Mouse (Mus musculus): ENCODE results near the gene Gm8439. TPM values are rescaled to one million over a fixed set of nuclear protein-coding genes. Genes with fewer than 3 reads are reported as not detected.

The Gm8439 gene
- polyA plus RNA-seq, 1 experiment from 2014 or later: not detected

DNA sequence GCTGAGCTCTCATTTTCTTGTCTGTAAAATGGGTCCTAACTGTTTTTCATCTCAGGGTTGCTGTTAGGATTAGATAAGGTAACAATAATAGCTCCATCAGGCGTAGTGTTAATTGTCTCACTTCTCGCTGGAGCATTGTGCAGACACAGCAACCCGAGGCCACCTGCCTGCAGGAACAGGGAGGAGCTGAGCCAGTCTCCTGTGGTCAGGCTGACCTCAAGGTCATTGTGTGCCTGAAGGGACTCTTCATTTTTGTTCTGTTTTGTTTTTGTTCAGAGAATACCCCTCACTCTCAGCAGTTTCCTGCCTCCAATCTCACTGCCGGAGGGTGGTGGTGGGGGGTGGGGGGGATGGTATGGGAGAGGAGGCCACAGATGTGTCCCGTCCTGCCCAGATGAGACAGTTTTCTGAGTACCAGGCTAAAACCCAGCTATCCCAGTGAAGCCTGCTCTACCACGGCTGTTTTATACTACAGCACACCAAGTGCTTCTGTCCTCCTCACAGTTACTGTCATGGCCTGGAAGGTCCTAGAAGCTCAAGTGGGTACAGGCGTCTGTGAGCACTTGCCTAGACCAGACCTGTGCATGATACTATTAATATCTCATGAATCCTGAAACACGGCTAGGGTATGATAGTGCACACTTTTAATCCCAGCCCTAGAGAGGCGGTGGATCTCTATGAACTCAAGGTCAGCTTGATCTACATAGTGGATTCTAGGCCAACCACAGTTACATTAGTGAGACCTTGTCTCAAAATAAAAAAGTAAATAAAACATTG is 23.9 kb downstream of the Gm8439 start:
- H3K9ac ChIP-seq: no peak overlapping the region
- H3K4me1 ChIP-seq (ENCODE audit: insufficient read depth): no peaks in the 10 kb centered on the region
- ATAC-seq (ENCODE audit: insufficient read depth): no peak

DNA sequence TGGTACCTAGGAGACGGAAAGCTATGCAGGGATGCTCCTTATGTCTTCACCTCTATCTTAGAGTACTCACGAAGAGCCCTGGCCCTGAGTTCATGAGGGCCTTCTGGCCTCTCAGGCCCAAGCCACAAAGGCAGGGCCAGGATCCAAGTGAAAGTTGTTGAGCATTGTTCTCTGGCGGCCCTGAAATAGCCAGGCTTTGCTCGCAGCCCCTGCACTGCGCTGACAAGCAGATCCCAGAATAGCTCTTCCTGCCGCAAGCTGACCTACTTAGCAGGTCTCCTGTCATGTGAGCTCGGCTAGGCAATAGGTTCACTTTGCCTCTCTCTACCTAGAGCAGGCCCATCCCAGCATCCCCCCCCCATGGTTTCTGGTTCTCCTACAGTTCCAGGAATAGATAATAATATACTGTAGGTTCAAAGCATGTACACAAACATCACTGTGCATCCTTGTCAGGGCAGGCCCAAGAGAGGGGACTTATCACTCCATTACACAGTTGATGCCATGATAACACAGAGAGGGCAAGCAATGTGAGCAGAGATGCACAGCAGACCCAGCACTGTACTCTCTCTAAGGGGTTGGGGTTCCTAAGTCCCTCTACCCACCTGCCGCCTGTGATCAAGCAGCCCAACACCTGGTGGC is 25.3 kb downstream of the Gm8439 start:
- Histone ChIP-seq H3K36me3 (ENCODE audit: insufficient read depth) (no peaks in the 10 kb centered on the region), H3K9me3 (ENCODE audit: low read depth, low read length) (no peaks in the 10 kb centered on the region), H3K9ac (no peak overlapping the region), H3K27me3 (ENCODE audit: insufficient read depth, low read length) (no peaks in the 10 kb centered on the region), H3K27ac (ENCODE audit: low read depth) (peak overlapping the region; percentile 50; the same call in 1 of the 2 replicates), H3K4me2 (no peak overlapping the region), H3K4me3 (ENCODE audit: low read depth, low read length) (no peak overlapping the region), H3K4me1 (ENCODE audit: insufficient read depth) (no peaks in the 10 kb centered on the region)
- WGBS: 69% methylated on average over 8 of the region's 8 CpGs
- DNase-seq (peak; percentile 23), ATAC-seq (ENCODE audit: insufficient read depth) (no peak; the same call in 1 of the 2 replicates)
- TF ChIP-seq CTCF (IDR thresholded peaks at IDR 0.05; ENCODE audit: low read depth): no peak

More for the DNA sequence above, 23.9 kb downstream of the Gm8439 start:
- peak overlapping the region; percentile 30; the same call in 1 of the 2 replicates for H3K27ac ChIP-seq (ENCODE audit: low read depth)
- H3K27me3 ChIP-seq (ENCODE audit: insufficient read depth, low read length): no peaks in the 10 kb centered on the region
- H3K9me3 ChIP-seq (ENCODE audit: low read depth, low read length): no peaks in the 10 kb centered on the region
- 32% methylated on average over 9 of the region's 9 CpGs for WGBS
- TF ChIP-seq CTCF (IDR thresholded peaks at IDR 0.05; ENCODE audit: low read depth): no peak
- H3K4me2 ChIP-seq: no peak overlapping the region
- no peak overlapping the region for H3K4me3 ChIP-seq (ENCODE audit: low read depth, low read length)
- no peak for DNase-seq
- H3K36me3 ChIP-seq (ENCODE audit: insufficient read depth): no peaks in the 10 kb centered on the region

DNA sequence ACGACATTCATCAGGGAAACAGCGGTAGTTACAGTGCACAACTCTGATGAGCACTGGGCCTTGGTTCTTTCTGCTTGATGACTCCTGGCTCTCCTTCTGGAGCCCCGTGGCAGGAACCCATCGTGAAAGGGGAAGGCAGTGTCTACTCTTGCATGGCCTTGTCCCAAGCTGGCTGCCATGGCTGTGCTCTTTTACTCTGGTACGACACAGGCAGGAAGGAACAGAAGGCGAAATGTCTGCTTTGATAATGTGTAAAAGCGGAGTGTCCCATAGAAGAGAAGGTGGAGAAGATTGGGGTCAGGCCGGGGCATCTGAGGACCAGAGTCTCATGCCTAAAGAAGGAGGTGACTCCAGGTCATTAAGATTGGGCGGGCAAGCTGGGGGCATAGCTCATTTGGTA is 26.1 kb downstream of the Gm8439 start:
- Histone ChIP-seq H3K4me3 (ENCODE audit: low read depth, low read length) (no peak overlapping the region), H3K27ac (ENCODE audit: low read depth) (no peak overlapping the region), H3K9ac (no peak overlapping the region), H3K4me1 (ENCODE audit: insufficient read depth) (no peaks in the 10 kb centered on the region), H3K36me3 (ENCODE audit: insufficient read depth) (no peaks in the 10 kb centered on the region), H3K27me3 (ENCODE audit: insufficient read depth, low read length) (no peaks in the 10 kb centered on the region), H3K9me3 (ENCODE audit: low read depth, low read length) (no peaks in the 10 kb centered on the region), H3K4me2 (no peak overlapping the region)
- no peak for TF ChIP-seq CTCF (IDR thresholded peaks at IDR 0.05; ENCODE audit: low read depth)
- ATAC-seq (ENCODE audit: insufficient read depth): no peak
- WGBS: 74% methylated on average over 9 of the region's 9 CpGs
- no peak for DNase-seq

DNA sequence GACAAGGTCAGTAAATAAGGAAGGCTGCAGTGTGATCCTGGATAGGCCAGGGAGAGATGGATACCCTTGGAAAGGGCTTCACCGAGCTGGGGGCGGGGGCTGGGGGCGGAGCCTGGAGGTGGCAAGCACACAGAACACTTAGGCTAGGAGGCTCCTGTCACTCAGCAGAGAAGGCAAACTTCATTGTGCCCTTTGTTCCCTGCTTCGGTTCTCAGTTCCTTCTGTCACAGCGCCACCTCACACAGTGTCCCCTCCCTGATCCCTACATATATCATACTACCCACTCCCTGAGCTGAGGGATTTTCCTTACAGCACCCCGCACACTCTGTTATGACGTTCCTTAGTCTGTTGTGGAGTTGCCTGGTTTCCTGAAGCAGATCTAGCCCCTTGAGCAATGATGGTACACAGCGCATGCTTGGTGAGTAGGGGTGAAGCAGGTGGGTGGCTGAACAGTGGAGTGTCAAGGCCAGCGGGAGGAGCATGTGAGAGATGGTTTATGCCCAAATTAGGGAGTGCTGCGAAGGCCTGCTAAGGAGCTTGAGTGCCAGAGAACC is 27.1 kb downstream of the Gm8439 start:
- H3K36me3 ChIP-seq (ENCODE audit: insufficient read depth): no peaks in the 10 kb centered on the region

DNA sequence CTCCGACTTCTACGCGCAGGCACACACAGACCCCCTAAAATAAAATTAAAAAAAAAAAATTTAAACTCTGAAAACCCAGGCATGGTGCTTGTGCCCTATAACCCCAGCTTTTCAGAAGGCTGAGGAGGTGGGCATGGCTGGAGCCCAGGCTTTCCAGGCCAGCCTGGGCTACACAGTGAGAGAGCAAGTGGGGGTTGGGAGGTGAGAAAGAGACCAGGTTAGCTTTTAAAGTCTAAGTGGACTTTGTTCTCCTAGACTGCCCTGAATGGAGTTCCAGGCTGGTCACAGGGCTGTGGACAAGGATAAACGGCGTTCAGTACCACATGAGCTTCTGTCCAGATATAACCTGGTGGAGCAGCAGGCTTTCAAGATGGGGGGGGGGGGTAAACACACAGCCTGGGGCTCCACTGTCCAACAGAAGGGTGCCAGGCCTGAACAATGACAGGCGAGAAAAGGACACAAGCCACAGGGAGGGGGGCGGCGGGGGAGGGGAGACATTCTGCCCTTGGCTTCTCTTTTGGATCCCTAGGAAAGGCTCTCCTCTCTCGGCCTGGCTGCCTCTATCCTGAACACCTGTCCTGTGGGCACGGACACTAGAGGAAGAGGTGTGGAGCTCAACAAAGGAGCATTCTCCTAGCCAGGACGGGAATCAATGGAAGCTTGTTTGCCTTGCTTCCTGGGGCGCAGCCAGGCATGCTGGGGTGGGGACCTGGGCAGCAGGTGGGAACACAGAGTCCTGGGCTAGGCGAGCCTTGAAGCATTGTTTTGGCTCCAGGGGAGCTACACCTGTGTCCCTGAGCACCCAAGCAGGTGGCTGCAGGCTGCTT is 27.9 kb downstream of the Gm8439 start:
- Histone ChIP-seq H3K27me3 (ENCODE audit: insufficient read depth, low read length) (no peaks in the 10 kb centered on the region), H3K9me3 (ENCODE audit: low read depth, low read length) (no peaks in the 10 kb centered on the region), H3K4me2 (no peak overlapping the region), H3K9ac (no peak overlapping the region), H3K27ac (ENCODE audit: low read depth) (peak overlapping the region; percentile 92), H3K4me3 (ENCODE audit: low read depth, low read length) (no peak overlapping the region), H3K36me3 (ENCODE audit: insufficient read depth) (no peaks in the 10 kb centered on the region), H3K4me1 (ENCODE audit: insufficient read depth) (no peaks in the 10 kb centered on the region)
- ATAC-seq (ENCODE audit: insufficient read depth): peak; percentile 63
- 58% methylated on average over 13 of the region's 13 CpGs for WGBS
- peak; percentile 56 for DNase-seq
- TF ChIP-seq CTCF (IDR thresholded peaks at IDR 0.05; ENCODE audit: low read depth): no peak

More for the DNA sequence above, 27.1 kb downstream of the Gm8439 start:
- DNase-seq: peak; percentile 35
- H3K4me2 ChIP-seq: no peak overlapping the region
- peak; percentile 63 for ATAC-seq (ENCODE audit: insufficient read depth)
- peak overlapping the region; percentile 92 for H3K27ac ChIP-seq (ENCODE audit: low read depth)
- no peaks in the 10 kb centered on the region for H3K27me3 ChIP-seq (ENCODE audit: insufficient read depth, low read length)
- no peak overlapping the region for H3K4me3 ChIP-seq (ENCODE audit: low read depth, low read length)
- TF ChIP-seq CTCF (IDR thresholded peaks at IDR 0.05; ENCODE audit: low read depth): no peak
- H3K4me1 ChIP-seq (ENCODE audit: insufficient read depth): no peaks in the 10 kb centered on the region
- H3K9ac ChIP-seq: no peak overlapping the region
- no peaks in the 10 kb centered on the region for H3K9me3 ChIP-seq (ENCODE audit: low read depth, low read length)
- 20% methylated on average over 10 of the region's 10 CpGs for WGBS

DNA sequence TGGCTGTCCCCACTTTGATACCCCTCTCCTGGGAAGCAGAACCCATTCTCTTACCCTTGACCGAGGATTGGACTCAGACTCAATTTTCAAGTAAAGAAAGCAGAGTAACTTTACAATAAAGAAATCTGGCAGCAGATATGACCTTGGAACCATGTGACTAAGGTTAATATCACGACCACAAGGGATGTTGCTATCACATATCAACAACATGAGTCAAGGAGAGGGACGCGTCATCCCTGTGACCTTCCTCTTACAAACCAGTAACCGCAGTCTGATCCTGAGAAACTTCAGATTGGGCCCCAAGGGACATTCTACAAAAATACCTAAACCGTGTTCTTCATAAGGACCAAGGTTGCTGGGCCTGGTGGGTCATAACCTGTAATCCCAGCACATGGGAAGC is 39.2 kb downstream of the Gm8439 start:
- no peak for DNase-seq
- Histone ChIP-seq H3K9me3 (ENCODE audit: low read depth, low read length) (no peaks in the 10 kb centered on the region), H3K4me1 (ENCODE audit: insufficient read depth) (no peaks in the 10 kb centered on the region), H3K4me2 (no peak overlapping the region), H3K27me3 (ENCODE audit: insufficient read depth, low read length) (no peaks in the 10 kb centered on the region), H3K9ac (no peak overlapping the region), H3K4me3 (ENCODE audit: low read depth, low read length) (no peak overlapping the region), H3K36me3 (ENCODE audit: insufficient read depth) (no peaks in the 10 kb centered on the region), H3K27ac (ENCODE audit: low read depth) (no peak overlapping the region)
- TF ChIP-seq CTCF (IDR thresholded peaks at IDR 0.05; ENCODE audit: low read depth): no peak
- 82% methylated on average over 6 of the region's 6 CpGs for WGBS
- ATAC-seq (ENCODE audit: insufficient read depth): no peak

Data from lung, embryonic 14.5 days (tissue).